Mouse (Mus musculus): ENCODE measurements at regions not wholly inside any gene's neighbourhood (a gene's known extent, or its start where the extent isn't known, plus 50 kb on each side); places are given as distances from the start of the nearest gene placed in this dataset.
A peak's percentile ranks its signal among the peaks of the same experiment; 100 is the strongest.

GRCm38 (mm10) chr6:50808126-50808525 lies 153.9 kb upstream of the Npvf start:
- DNase-seq (peak; percentile 92), ATAC-seq (no peak)
- Histone ChIP-seq H3K4me2 (ENCODE audit: low read depth) (no peak overlapping the region), H3K27ac (ENCODE audit: low read depth, low read length) (no peak overlapping the region), H3K36me3 (ENCODE audit: insufficient read depth) (no peaks in the 10 kb centered on the region), H3K27me3 (ENCODE audit: insufficient read depth, low read length) (peaks cover 3% of the 10 kb centered on the region; the same call in 1 of the 2 replicates), H3K9ac (0 out of 2 replicates have a peak overlapping the region, but pooled peaks have one; percentile 14), H3K4me3 (ENCODE audit: low read depth, low read length) (no peak overlapping the region), H3K4me1 (ENCODE audit: insufficient read depth) (peaks cover 3% of the 10 kb centered on the region; the same call in 1 of the 2 replicates), H3K9me3 (ENCODE audit: low read length) (no peaks in the 10 kb centered on the region)
- peak; percentile 93 for TF ChIP-seq CTCF (IDR thresholded peaks at IDR 0.05; ENCODE audit: low read depth)
- WGBS = 9% methylated on average over 4 of the region's 4 CpGs

- Histone ChIP-seq H3K36me3 (ENCODE audit: insufficient read depth) (no peaks in the 10 kb centered on the region), H3K9ac (no peak overlapping the region), H3K9me3 (ENCODE audit: low read length) (no peaks in the 10 kb centered on the region), H3K4me1 (ENCODE audit: insufficient read depth) (no peaks in the 10 kb centered on the region), H3K4me2 (ENCODE audit: low read depth) (no peak overlapping the region), H3K4me3 (ENCODE audit: low read depth, low read length) (no peak overlapping the region), H3K27me3 (ENCODE audit: insufficient read depth, low read length) (peaks cover 3% of the 10 kb centered on the region; the same call in 1 of the 2 replicates), H3K27ac (ENCODE audit: low read depth, low read length) (no peak overlapping the region)
- WGBS = 70% methylated on average over 24 of the region's 24 CpGs
- ATAC-seq (no peak), DNase-seq (no peak)
- no peak for TF ChIP-seq CTCF (IDR thresholded peaks at IDR 0.05; ENCODE audit: low read depth)
Observed at GRCm38 (mm10) chr6:50808811-50809668, 154.8 kb upstream of the Npvf start.

DNA sequence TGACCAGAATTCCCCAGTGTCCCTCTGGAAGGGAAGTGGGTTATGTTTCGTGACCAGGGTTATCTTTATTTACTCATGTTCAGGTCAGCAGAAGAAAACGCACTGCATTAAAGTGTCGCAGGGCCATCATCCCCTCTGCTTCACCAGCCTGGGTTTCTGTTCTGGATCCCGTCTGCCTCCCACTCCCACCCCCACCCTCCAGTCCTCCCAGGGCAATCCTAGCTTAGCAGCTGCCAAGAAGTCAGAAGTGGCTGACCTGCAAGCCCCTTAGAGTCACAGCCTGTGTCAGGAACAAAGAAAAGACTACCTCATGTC lies 155.4 kb upstream of the Npvf start:
- ATAC-seq = no peak
- Histone ChIP-seq H3K4me1 (ENCODE audit: insufficient read depth) (no peaks in the 10 kb centered on the region), H3K4me2 (ENCODE audit: low read depth) (no peak overlapping the region), H3K4me3 (ENCODE audit: low read depth, low read length) (no peak overlapping the region), H3K9me3 (ENCODE audit: low read length) (no peaks in the 10 kb centered on the region), H3K9ac (no peak overlapping the region), H3K27me3 (ENCODE audit: insufficient read depth, low read length) (peaks cover 3% of the 10 kb centered on the region; the same call in 1 of the 2 replicates), H3K27ac (ENCODE audit: low read depth, low read length) (no peak overlapping the region), H3K36me3 (ENCODE audit: insufficient read depth) (no peaks in the 10 kb centered on the region)
- no peak for TF ChIP-seq CTCF (IDR thresholded peaks at IDR 0.05; ENCODE audit: low read depth)
- DNase-seq = no peak
- 72% methylated on average over 4 of the region's 4 CpGs for WGBS

- WGBS = 28% methylated on average over 10 of the region's 10 CpGs
- no peak overlapping the region for H3K4me3 ChIP-seq (ENCODE audit: low read depth, low read length)
- no peaks in the 10 kb centered on the region for H3K9me3 ChIP-seq (ENCODE audit: low read length)
- H3K27me3 ChIP-seq (ENCODE audit: insufficient read depth, low read length) = no peaks in the 10 kb centered on the region
- no peaks in the 10 kb centered on the region for H3K36me3 ChIP-seq (ENCODE audit: insufficient read depth)
- DNase-seq (no peak), ATAC-seq (peak; percentile 72)
- H3K27ac ChIP-seq (ENCODE audit: low read depth, low read length) = no peak overlapping the region
- TF ChIP-seq CTCF (IDR thresholded peaks at IDR 0.05; ENCODE audit: low read depth) = no peak
- H3K9ac ChIP-seq = no peak overlapping the region
- H3K4me2 ChIP-seq (ENCODE audit: low read depth) = no peak overlapping the region
- H3K4me1 ChIP-seq (ENCODE audit: insufficient read depth) = peaks cover 4% of the 10 kb centered on the region; the same call in 1 of the 2 replicates
Observed at GRCm38 (mm10) chr6:50814936-50815500, 160.8 kb upstream of the Npvf start.

DNA sequence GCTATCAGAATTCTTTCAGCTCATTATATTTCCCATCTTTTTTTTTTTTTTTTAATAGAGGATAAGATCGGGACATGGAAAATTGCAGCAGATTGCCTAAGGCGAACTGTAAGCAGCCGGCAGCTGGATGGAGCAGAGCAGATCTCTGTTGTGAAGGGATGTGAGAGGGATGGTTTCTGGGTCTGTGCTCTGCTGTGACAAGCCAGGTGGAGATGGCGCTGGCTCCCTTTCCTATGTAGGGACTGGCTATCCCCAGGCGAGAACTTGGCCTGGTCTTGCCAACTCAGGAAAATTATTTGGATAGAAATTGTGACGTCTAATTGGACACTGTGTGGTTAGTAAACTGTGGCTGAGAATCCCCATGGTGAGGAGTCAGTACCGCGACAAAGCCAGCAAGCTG lies 161.3 kb upstream of the Npvf start:
- H3K27me3 ChIP-seq (ENCODE audit: insufficient read depth, low read length) = no peaks in the 10 kb centered on the region
- H3K4me2 ChIP-seq (ENCODE audit: low read depth) = no peak overlapping the region
- WGBS = 40% methylated on average over 8 of the region's 8 CpGs
- H3K27ac ChIP-seq (ENCODE audit: low read depth, low read length) = no peak overlapping the region; the same call in 1 of the 2 replicates
- ATAC-seq (peak; percentile 66; the same call in 1 of the 2 replicates), DNase-seq (no peak)
- H3K4me3 ChIP-seq (ENCODE audit: low read depth, low read length) = no peak overlapping the region
- H3K9me3 ChIP-seq (ENCODE audit: low read length) = no peaks in the 10 kb centered on the region
- H3K9ac ChIP-seq = no peak overlapping the region
- peaks cover 4% of the 10 kb centered on the region; the same call in 1 of the 2 replicates for H3K4me1 ChIP-seq (ENCODE audit: insufficient read depth)
- TF ChIP-seq CTCF (IDR thresholded peaks at IDR 0.05; ENCODE audit: low read depth) = no peak
- H3K36me3 ChIP-seq (ENCODE audit: insufficient read depth) = no peaks in the 10 kb centered on the region

GRCm38 (mm10) chr6:50817430-50817829 lies 163.2 kb upstream of the Npvf start:
- DNase-seq = no peak
- Histone ChIP-seq H3K4me2 (ENCODE audit: low read depth) (no peak overlapping the region), H3K9me3 (ENCODE audit: low read length) (no peaks in the 10 kb centered on the region), H3K4me3 (ENCODE audit: low read depth, low read length) (no peak overlapping the region), H3K9ac (no peak overlapping the region), H3K36me3 (ENCODE audit: insufficient read depth) (no peaks in the 10 kb centered on the region), H3K27me3 (ENCODE audit: insufficient read depth, low read length) (no peaks in the 10 kb centered on the region), H3K4me1 (ENCODE audit: insufficient read depth) (peaks cover 4% of the 10 kb centered on the region; the same call in 1 of the 2 replicates), H3K27ac (ENCODE audit: low read depth, low read length) (no peak overlapping the region)
- TF ChIP-seq CTCF (IDR thresholded peaks at IDR 0.05; ENCODE audit: low read depth) = no peak
- 69% methylated on average over 10 of the region's 10 CpGs for WGBS
- ATAC-seq = no peak

DNA sequence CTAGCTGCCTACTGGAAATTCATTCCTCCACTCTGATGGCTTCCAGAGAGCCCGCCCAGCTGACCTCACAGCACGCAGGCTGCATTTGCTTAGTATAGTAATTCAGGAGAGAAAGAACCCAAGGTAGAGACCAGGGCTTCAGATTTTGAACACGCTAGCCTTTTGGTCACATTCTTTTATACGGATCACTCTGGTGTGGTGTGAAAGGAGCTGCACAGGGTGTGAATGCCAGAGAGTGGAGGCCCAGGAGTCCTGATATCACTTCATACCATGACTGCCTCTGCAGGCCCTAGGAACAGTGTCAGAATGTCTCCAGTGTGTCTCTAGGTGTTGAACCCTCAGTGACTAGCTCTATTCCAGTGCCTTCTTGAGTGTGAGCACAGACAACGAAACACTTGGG lies 164.2 kb upstream of the Npvf start:
- H3K4me2 ChIP-seq (ENCODE audit: low read depth) = no peak overlapping the region
- peaks cover 4% of the 10 kb centered on the region; the same call in 1 of the 2 replicates for H3K4me1 ChIP-seq (ENCODE audit: insufficient read depth)
- DNase-seq = no peak
- WGBS = 95% methylated on average over 5 of the region's 5 CpGs
- no peak overlapping the region for H3K9ac ChIP-seq
- no peak for TF ChIP-seq CTCF (IDR thresholded peaks at IDR 0.05; ENCODE audit: low read depth)
- H3K27me3 ChIP-seq (ENCODE audit: insufficient read depth, low read length) = no peaks in the 10 kb centered on the region
- no peak for ATAC-seq
- H3K36me3 ChIP-seq (ENCODE audit: insufficient read depth) = no peaks in the 10 kb centered on the region
- H3K27ac ChIP-seq (ENCODE audit: low read depth, low read length) = no peak overlapping the region
- H3K9me3 ChIP-seq (ENCODE audit: low read length) = no peaks in the 10 kb centered on the region
- no peak overlapping the region for H3K4me3 ChIP-seq (ENCODE audit: low read depth, low read length)

Measured in forebrain, postnatal 0 days (tissue).